Comparison of ENCODE assay signal across 11 mouse cellular contexts in the genomic region with DNA sequence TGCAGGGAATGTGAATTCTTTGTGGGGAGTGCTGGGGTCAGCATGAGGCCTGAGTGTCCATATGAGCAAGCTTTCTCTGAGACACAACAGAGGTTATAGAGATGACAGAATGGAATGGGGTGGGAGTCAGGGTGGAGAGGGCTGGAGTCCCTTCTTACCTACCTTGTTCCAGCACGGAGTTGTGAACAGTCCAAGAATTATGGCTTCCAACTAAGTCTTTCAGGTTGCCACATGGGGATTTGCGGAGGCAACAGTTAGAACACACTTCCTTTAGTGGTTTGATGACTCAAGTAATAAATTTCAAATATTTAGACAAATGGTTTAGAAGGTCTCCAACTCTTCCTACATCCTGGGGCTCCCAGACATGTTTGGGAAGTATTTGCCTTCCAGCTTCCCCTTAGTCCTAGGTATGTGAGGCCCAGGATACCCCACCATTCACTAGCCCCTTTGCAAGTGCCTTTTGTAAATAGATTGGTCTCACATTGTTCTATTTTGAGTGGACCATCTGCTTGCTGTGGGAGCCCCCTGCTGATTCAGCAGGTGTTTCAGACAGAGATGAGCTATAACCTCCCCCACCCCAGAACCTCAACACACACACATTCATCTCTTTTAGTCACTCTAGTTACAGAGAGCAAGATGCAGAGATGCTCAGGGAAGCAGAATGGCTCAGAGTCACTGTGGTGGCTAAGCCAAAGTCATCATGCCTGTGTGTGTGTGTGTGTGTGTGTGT. TPM values are rescaled to one million over a fixed set of nuclear protein-coding genes. Genes with fewer than 3 reads are reported as not detected.
DNase-seq lines count a peak whose midpoint lies in the region; ATAC-seq lines count a peak whose summit lies in the region.
"Had no signal": no experiment of that assay in that cellular context is flagged by ENCODE, and none has a peak within 500 bp of the region (broad histone marks: within the 10 kb centered on the region; RNA-seq: fewer than 3 reads in every experiment).

No protein-coding gene starts in this region.

- H3K27ac ChIP-seq in midbrain, embryonic 14.5 days (replicated peaks; ENCODE audit: low read depth, low read length), result no peak overlapping the region

- no peak overlapping the region for H3K9ac ChIP-seq in midbrain, embryonic 14.5 days (replicated peaks; ENCODE audit: low read length)

- DNase-seq in layer of hippocampus, adult 11-12 months (ENCODE audit: low spot score), result peak; percentile 20
- no peak for DNase-seq in layer of hippocampus, postnatal 10 days (ENCODE audit: low spot score in 2 of 2)
- DNase-seq in 3T3-L1 (ENCODE audit: low read depth, low spot score), result peak; percentile 20
- peak; percentile 34 for DNase-seq in ZHBTc4 (ENCODE audit: low read depth, low spot score)
- DNase-seq in cerebellum, postnatal 36 days, result peak; percentile 85 to 88
- DNase-seq in adrenal gland, postnatal 14 days, result no peak
- no peak for DNase-seq in natural killer cell, adult 2 months (ENCODE audit: low spot score in 2 of 2)
- DNase-seq in midbrain, embryonic 14.5 days, result no peak
- DNase-seq: kidney, postnatal 25 days had no signal

- no peak overlapping the region for H3K4me3 ChIP-seq in midbrain, embryonic 14.5 days (replicated peaks; ENCODE audit: low read depth, low read length)
- H3K4me3 ChIP-seq: myocyte had no signal

- H3K4me2 ChIP-seq in midbrain, embryonic 14.5 days (ENCODE audit: low read length), result no peak overlapping the region

- H3K27me3 ChIP-seq in midbrain, embryonic 14.5 days (ENCODE audit: control insufficient read depth, insufficient read depth, low read length), result no peaks in the 10 kb centered on the region

- H3K9me3 ChIP-seq in midbrain, embryonic 14.5 days (ENCODE audit: control insufficient read depth, low read length), result no peaks in the 10 kb centered on the region

- H3K4me1 ChIP-seq in midbrain, embryonic 14.5 days (ENCODE audit: control insufficient read depth, insufficient read depth, low read length), result no peaks in the 10 kb centered on the region

- no peaks in the 10 kb centered on the region for H3K36me3 ChIP-seq in midbrain, embryonic 14.5 days (ENCODE audit: control insufficient read depth, insufficient read depth, low read length)

- ATAC-seq in midbrain, embryonic 14.5 days (ENCODE audit: low FRiP score, low TSS enrichment), result no peak
- ATAC-seq: inflammation-experienced regulatory T-cells, adult 6 months had no signal

- WGBS in midbrain, embryonic 14.5 days, result 86% methylated on average over 2 of the region's 2 CpGs

RNA-seq across cellular contexts. Expression of a gene that starts 55.1 kb away (rescaled TPM):
- 10 to 100 TPM; 59.1 to 64.4 TPM for total RNA-seq in layer of hippocampus, postnatal 10 days (2021)
- total RNA-seq in adrenal gland, postnatal 14 days (2021), result 9.9 and 14.5 TPM in 2 replicates
- polyA plus RNA-seq in midbrain, embryonic 14.5 days (2014; fragmentation: Nextera tagmentation; extraction: Ambion mirVana), result 35.9 and 39.6 TPM in 2 replicates

Comparison
In these comparisons a context has a peak if more than half of its experiments do, and no peak if none do; other contexts are left out.
1. DNase-seq: peak in layer of hippocampus, adult 11-12 months (single experiment), 3T3-L1 (single experiment), ZHBTc4 (single experiment) and cerebellum, postnatal 36 days (2 of 2); none in layer of hippocampus, postnatal 10 days (0 of 2), adrenal gland, postnatal 14 days (single experiment), natural killer cell, adult 2 months (0 of 2) and midbrain, embryonic 14.5 days (single experiment).